ENCODE assay signal across 9 mouse cellular contexts in the genomic region with DNA sequence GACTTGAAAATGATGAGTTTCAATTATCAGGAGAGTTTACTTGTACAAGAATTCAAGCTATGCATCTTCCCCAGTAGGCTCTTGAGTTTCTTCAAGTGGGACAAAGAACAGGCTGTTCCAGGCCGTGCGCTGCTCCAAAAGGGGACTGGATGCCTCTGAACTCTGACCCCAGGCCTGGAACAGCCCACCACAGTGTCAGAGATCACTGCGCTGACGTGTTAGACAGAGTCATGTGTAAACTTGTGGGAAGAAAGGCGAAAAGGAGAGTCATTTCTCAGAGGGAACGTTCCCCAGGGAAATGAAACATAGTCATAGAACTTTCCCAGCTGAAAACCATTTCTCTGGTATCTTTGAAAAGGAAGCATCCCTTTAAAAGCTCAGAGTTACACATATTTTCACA.
DNase-seq lines count a peak whose midpoint lies in the region; ATAC-seq and TF ChIP-seq lines count a peak whose summit lies in the region.
"Had no signal": no experiment of that assay in that cellular context is flagged by ENCODE, and none has a peak within 500 bp of the region (broad histone marks: within the 10 kb centered on the region; RNA-seq: fewer than 3 reads in every experiment).

No protein-coding gene starts in this region.

- H3K9me3 ChIP-seq in intestine, embryonic 16.5 days (ENCODE audit: control insufficient read depth, low read length) = no peaks in the 10 kb centered on the region

- H3K27ac ChIP-seq in kidney, adult 2 months (ENCODE audit: insufficient read depth, low read depth, low read length) = no peak overlapping the region
- no peak overlapping the region for H3K27ac ChIP-seq in intestine, embryonic 16.5 days (ENCODE audit: low read length)

- peak; percentile 81 for DNase-seq in kidney, adult 2 months
- DNase-seq in kidney, postnatal 4 days = no peak
- peak; percentile 42 for DNase-seq in embryo, embryonic 9.5 days (ENCODE audit: extremely low spot score)
- peak; percentile 77 for DNase-seq in lung, postnatal 36 days
- no peak for DNase-seq in frontal cortex, postnatal 10 days (ENCODE audit: low spot score in 2 of 2)
- DNase-seq in left cerebral cortex, adult 8-10 months (ENCODE audit: low spot score in 2 of 2) = no peak
- no peak for DNase-seq in thymus, postnatal 10 days (ENCODE audit: low spot score in 2 of 2)
- DNase-seq: layer of hippocampus, postnatal 36 days had no signal

- H3K9ac ChIP-seq in intestine, embryonic 16.5 days (ENCODE audit: low read depth, low read length) = no peak overlapping the region

- WGBS in kidney, adult 2 months = 43% methylated on average over 6 of the region's 6 CpGs
- 43% methylated on average over 6 of the region's 6 CpGs for WGBS in intestine, embryonic 16.5 days

- H3K4me2 ChIP-seq in intestine, embryonic 16.5 days (ENCODE audit: low read depth, low read length) = no peak overlapping the region

- no peak overlapping the region for H3K4me3 ChIP-seq in kidney, adult 2 months (ENCODE audit: insufficient read depth, low read depth, low read length)
- H3K4me3 ChIP-seq in intestine, embryonic 16.5 days (ENCODE audit: low read length) = no peak overlapping the region

- no peaks in the 10 kb centered on the region for H3K27me3 ChIP-seq in kidney, adult 2 months (replicated peaks; ENCODE audit: control insufficient read depth, insufficient read depth, low read length)
- no peaks in the 10 kb centered on the region for H3K27me3 ChIP-seq in intestine, embryonic 16.5 days (replicated peaks; ENCODE audit: control insufficient read depth, insufficient read depth, low read length)

- no peak for TF ChIP-seq POLR2A in kidney, adult 2 months (IDR thresholded peaks at IDR 0.05; ENCODE audit: low read depth, low read length)

- peaks cover 1% of the 10 kb centered on the region; the same call in 1 of the 2 replicates for H3K36me3 ChIP-seq in kidney, adult 2 months (ENCODE audit: control insufficient read depth, insufficient read depth, low read length)
- H3K36me3 ChIP-seq in intestine, embryonic 16.5 days (ENCODE audit: control insufficient read depth, insufficient read depth, low read length) = no peaks in the 10 kb centered on the region; the same call in 1 of the 2 replicates

- peaks cover 4% of the 10 kb centered on the region; the same call in 1 of the 2 replicates for H3K4me1 ChIP-seq in kidney, adult 2 months (ENCODE audit: control insufficient read depth, insufficient read depth, low read length)
- no peaks in the 10 kb centered on the region for H3K4me1 ChIP-seq in intestine, embryonic 16.5 days (ENCODE audit: control insufficient read depth, insufficient read depth, low read length)

- TF ChIP-seq CTCF in kidney, adult 2 months (conservative IDR thresholded peaks at IDR 0.05; ENCODE audit: insufficient read depth, insufficient read length, low read depth, low read length) = no peak

- peak; percentile 73 for ATAC-seq in intestine, embryonic 16.5 days

Comparison
In these comparisons a context has a peak if more than half of its experiments do, and no peak if none do; other contexts are left out.
1. DNase-seq: peak in kidney, adult 2 months (single experiment), embryo, embryonic 9.5 days (single experiment) and lung, postnatal 36 days (single experiment); none in kidney, postnatal 4 days (0 of 2), frontal cortex, postnatal 10 days (0 of 2), left cerebral cortex, adult 8-10 months (0 of 2) and thymus, postnatal 10 days (0 of 2).